Mouse (Mus musculus): ENCODE measurements around the gene Msi1.
"Not testable (repeated sequence)": the region's sequence is repeated elsewhere in the genome, so short reads cannot be mapped to it uniquely, and the experiment has no call there.

Msi1 gene

DNA sequence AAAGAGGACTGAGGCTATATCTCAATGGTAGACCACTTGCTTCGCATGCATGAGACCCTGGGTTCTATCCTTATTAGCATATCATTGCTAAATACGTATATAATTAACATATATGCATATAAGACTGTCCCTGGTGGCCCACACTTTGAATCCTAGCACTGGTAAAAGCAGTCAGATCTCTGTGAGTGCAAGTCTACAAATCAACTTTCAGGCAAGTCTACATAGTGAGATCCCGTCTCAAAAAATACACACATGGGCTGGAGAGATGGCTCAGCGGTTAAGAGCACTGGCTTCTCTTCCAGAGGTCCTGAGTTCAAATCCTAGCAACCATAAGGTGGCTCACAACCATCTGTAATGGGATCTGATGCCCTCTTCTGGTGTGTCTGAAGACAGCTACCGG, 61.7 kb downstream of the Msi1 start:
- DNase-seq, result no peak

DNA sequence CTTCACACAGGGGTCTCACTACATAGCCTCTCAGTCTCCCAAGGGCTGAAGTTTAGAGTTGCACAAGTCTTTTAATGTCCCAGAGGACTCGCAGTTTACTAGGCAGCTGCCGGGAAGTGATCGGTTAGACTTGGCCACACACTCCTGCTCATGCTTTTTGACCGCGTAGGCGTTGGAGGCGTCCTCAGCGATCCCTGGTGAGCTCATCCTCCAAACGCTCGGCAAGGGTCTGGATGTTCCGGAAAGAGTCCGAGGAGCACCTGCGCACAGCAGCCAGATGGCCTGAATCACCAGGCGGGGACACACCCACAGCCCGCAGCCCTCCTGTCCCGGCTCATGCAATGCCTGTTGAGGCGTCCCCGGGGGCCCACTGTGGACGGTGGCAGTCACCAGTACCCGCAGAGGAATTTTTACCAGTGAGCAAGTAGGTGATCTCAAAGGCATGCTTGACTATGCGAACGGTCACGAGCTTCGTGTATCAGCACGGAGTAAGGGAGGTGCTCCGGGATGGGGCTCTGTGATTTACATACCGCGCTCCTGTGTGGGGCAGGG, 62.4 kb downstream of the Msi1 start:
- DNase-seq, result peak; percentile 71

DNA sequence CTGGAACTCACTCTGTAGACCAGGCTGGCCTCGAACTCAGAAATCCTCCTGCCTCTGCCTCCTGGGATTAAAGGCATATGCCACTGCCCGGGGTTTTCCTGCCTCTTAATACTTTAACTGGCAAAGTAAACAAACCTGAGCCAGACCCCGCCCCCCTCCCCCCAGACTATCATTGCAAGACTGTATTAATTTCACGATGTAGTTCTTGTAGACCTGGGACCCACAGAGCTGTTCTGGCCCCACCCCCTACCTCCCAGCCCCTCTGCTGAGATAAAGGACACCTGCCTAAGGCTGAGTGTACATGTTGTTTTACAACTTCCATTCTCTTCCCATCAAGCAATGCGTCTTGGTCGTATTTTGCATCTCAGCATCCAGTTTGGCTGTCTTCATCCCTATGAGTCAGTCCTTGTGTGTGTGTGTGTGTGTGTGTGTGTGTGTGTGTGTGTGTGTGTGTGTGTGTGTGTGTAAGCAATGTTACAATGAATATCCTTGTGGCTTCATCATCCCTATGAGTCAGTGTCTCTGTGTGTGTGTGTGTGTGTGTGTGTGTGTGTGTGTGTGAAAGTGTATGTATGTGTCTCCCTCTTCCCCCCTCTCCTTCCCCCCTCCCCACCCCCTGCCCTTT, 63.4 kb downstream of the Msi1 start:
- DNase-seq, result no peak

DNA sequence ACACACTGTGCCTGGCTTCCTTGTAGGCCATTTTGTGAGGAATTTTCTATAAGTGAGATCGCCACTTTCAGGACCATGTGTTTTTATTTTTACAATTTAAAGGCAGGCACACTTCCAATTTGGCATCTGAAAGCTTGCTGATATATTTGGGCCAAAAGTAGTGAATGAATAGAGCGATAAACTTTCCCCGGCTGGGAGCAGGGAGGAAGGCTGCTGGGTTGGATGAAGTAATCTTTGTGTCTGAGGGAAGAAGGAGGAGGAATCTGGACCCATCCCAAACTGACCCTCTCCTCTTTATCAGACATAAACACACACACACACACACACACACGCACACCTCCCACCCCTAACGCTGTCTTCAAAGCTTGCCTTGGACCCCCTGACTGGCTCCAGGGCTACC, 64.0 kb downstream of the Msi1 start:
- no peak for DNase-seq

DNA sequence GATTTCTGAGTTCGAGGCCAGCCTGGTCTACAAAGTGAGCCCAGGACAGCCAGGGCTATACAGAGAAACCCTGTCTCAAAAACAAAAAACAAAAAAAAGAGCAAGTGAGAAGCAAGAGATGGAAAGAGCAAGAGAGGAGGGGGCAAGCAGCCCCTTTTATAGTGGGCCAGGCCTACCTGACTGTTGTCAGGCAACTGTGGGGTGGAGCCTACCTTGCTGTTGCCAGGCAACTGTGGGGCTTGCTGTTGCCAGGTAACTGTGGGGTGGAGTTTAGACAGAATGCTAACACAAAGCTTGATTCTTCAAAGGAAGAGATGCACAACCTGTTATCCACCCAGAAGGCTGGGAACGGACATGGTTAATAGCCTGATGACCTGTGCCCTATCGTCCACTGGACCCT, 66.2 kb downstream of the Msi1 start:
- not testable (repeated sequence) for DNase-seq

DNA sequence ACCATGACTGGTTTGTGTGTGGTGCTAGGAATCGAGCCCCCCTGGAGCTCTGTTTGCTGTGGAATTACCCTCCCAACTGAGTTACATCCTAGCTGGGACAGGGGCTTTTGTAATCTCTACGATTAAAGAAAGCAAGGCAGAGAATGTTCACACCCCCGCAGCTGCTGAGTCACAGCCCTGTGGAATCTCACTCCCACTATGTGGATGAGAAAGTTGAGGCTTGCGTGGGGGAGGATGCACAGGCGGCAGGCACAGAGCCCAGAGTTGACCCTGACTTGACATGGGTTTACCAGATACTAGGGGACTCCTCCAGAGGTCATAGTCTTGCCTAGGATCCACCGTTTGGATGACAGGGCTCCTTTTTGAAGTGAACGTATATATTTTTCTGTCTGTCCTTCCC, 67.6 kb downstream of the Msi1 start:
- no peak for DNase-seq

DNA sequence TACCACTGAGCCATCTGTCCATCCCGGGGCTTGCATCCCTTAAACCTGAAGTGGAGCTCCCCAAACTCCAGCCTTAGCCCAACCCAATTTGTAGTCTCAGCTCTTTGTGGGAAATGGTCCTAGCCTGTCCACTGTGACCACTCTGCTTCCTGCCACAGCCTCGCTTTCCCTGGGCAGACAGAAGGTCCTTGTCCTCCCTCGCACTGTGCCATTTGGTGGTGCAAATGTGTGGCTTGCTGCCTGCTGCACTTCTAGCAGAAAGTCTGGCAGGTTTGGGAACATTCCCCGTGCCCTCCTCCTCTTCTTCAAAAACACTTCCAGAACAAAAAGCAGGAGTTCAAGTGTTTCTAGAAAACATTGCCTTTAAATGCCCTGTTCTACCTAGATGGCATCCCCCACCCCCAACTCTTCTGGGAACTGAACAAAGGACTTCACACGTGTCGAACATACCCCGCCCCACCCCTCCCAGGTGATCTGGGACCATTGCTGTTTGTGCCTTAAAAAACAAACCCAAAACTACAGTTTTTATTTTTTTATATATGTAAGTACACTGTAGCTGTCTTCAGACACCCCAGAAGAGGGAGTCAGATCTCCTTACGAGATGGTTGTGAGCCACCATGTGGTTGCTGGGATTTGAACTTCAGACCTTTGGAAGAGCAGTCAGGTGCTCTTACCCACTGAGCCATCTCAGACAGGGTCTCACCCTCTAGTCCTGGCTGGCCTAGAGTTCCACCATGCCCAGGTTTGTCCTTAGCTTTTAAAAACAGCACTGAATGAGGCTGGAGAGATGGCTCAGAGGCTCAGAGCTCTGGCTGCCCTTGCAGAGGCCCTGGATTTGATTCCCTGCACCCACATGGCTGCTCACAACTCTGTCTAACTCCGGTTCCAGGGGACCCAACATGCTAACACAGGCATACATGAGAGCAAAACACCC, 69.2 kb downstream of the Msi1 start:
- DNase-seq, result no peak

DNA sequence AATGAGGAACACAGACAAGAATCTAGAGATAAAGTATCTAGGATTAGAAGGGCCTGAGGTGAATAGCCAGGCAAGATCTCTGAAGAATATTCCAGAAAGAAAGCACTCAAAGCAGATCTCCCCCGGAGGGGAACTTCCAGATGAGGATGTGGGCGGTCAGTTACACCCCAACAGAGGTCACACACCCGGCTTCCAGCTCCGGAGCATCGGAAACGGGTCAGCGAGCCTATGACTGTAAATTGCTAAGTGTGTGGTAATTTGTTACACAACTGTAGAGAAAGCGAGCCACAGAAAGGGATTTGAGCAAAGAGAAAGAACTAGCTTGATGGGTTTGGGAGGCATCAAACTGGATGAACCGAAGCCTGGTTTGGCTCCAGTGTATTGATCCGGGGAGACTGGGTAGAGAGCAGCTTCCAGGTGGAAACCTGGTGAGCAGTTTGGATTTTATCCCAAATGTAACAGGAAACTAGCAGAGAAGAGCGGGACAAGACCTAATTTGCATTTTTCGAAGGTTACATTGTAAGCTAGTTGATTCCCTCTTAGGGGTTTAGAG, 71.1 kb downstream of the Msi1 start:
- DNase-seq, result peak; percentile 66

DNA sequence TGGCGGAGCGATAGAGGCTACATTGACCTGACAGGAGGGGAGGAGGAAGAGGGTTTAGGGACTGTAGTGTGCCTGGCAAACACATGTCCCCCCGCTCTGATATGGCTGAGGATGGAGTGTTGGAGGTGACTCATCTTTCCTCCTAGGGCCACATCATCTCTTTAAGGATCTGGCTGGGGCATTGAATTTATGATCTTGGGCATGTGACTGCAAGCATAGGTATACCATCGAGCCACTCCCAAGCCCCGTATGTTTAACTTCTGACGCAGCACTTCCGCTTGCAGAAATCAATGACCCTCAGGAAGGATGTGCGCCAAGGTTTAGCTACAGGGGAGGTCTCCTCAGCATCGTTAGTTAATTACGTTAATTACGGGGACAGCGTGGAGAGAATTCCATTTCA, 73.6 kb downstream of the Msi1 start:
- no peak for DNase-seq
